Mouse (Mus musculus): ENCODE measurements around the gene Lefty1. TPM values are rescaled to one million over a fixed set of nuclear protein-coding genes. Genes with fewer than 3 reads are reported as not detected.
"Not testable (repeated sequence)": the region's sequence is repeated elsewhere in the genome, so short reads cannot be mapped to it uniquely, and the experiment has no call there.

Gene Lefty1
- total RNA-seq, 4 experiments from 2014 or later = 6.6 to 8.4 (median 7.8) TPM

GRCm38 (mm10) chr1:180919686-180920085 is 15.1 kb upstream of the Lefty1 start:
- no peak for DNase-seq (ENCODE audit: low spot score in 2 of 2)

- no peak for DNase-seq (ENCODE audit: low spot score in 2 of 2)
These were observed 12.4 kb upstream of the Lefty1 start for GRCm38 (mm10) chr1:180922273-180923048.

GRCm38 (mm10) chr1:180924737-180925136 is 10.1 kb upstream of the Lefty1 start:
- no peak for DNase-seq (ENCODE audit: low spot score in 2 of 2)

- DNase-seq (ENCODE audit: low spot score in 2 of 2) = no peak
These were observed 8.5 kb upstream of the Lefty1 start for GRCm38 (mm10) chr1:180926286-180926685.

GRCm38 (mm10) chr1:180929599-180929998 is 5.2 kb upstream of the Lefty1 start:
- no peak for DNase-seq (ENCODE audit: low spot score in 2 of 2)

- no peak for DNase-seq (ENCODE audit: low spot score in 2 of 2)
These were observed 3.7 kb upstream of the Lefty1 start for GRCm38 (mm10) chr1:180931106-180931505.

GRCm38 (mm10) chr1:180933659-180934058 is 1.2 kb upstream of the Lefty1 start:
- DNase-seq (ENCODE audit: low spot score in 2 of 2) = no peak

GRCm38 (mm10) chr1:180936610-180937398 is 2.0 kb downstream of the Lefty1 start:
- not testable (repeated sequence) for DNase-seq (ENCODE audit: low spot score in 2 of 2)

GRCm38 (mm10) chr1:180937631-180938030 is 2.8 kb downstream of the Lefty1 start:
- DNase-seq (ENCODE audit: low spot score in 2 of 2) = not testable (repeated sequence)

GRCm38 (mm10) chr1:180938781-180939180 is 4.0 kb downstream of the Lefty1 start:
- not testable (repeated sequence) for DNase-seq (ENCODE audit: low spot score in 2 of 2)

- no peak for DNase-seq (ENCODE audit: low spot score in 2 of 2)
These were observed 6.1 kb downstream of the Lefty1 start for GRCm38 (mm10) chr1:180940776-180941460.

- no peak for DNase-seq (ENCODE audit: low spot score in 2 of 2)
These were observed 6.9 kb downstream of the Lefty1 start for GRCm38 (mm10) chr1:180941726-180942125.

- no peak for DNase-seq (ENCODE audit: low spot score in 2 of 2)
These were observed 7.6 kb downstream of the Lefty1 start, which contains the start of gene Tmem63a for GRCm38 (mm10) chr1:180942166-180943031. TSS of gene Tmem63a (plus strand) at chr1:180942344.

- DNase-seq (ENCODE audit: low spot score in 2 of 2) = no peak
These were observed 8.3 kb downstream of the Lefty1 start for GRCm38 (mm10) chr1:180943032-180943644.

- no peak for DNase-seq (ENCODE audit: low spot score in 2 of 2)
These were observed 9.1 kb downstream of the Lefty1 start for GRCm38 (mm10) chr1:180943896-180944295.

GRCm38 (mm10) chr1:180944553-180944952 is 9.7 kb downstream of the Lefty1 start:
- no peak for DNase-seq (ENCODE audit: low spot score in 2 of 2)

- peak; percentile 45 to 48 for DNase-seq (ENCODE audit: low spot score in 2 of 2)
These were observed 10.5 kb downstream of the Lefty1 start for GRCm38 (mm10) chr1:180945001-180945980.

GRCm38 (mm10) chr1:180946448-180946847 is 11.6 kb downstream of the Lefty1 start:
- DNase-seq (ENCODE audit: low spot score in 2 of 2) = no peak

- DNase-seq (ENCODE audit: low spot score in 2 of 2) = no peak
These were observed 17.4 kb downstream of the Lefty1 start for GRCm38 (mm10) chr1:180952085-180952746.
